Mouse (Mus musculus) spleen, adult 2 months (tissue): ENCODE measurements around the gene Sugp1.

ENCODE experiments used
- CTCF ChIP-seq: fragments of 200-500 bp; IDR thresholded peaks from 2 replicates; pipeline ENCODE4 v1.5.1; 2011; ENCODE audit warnings: mild to moderate bottlenecking, inconsistent platforms; ENCODE audit not compliant: insufficient read depth, insufficient read length, insufficient replicate concordance; ENCODE audit errors: extremely low read depth
- POLR2A ChIP-seq: fragments of 200-500 bp; IDR thresholded peaks from 2 replicates; pipeline ENCODE4 v1.6.1; 2011; ENCODE audit warnings: low read depth, low read length, inconsistent platforms

- TF ChIP-seq POLR2A = no peak
- TF ChIP-seq CTCF = no peak
These were observed 597 bp upstream of the Sugp1 start for GRCm38 (mm10) chr8:70041885-70042546.
